Mouse (Mus musculus) kidney, postnatal 0 days (tissue): ENCODE measurements around the gene Hsd17b7. TPM values are rescaled to one million over a fixed set of nuclear protein-coding genes. Genes with fewer than 3 reads are reported as not detected.

Experiments
- ATAC-seq: fragments of 200-750 bp; cut with Nextera tagmentation; replicated peaks from 2 replicates; pipeline ENCODE4 v1.8.0; 2017; ENCODE audit warnings: low read depth, moderate number of reproducible peaks, moderate TSS enrichment, moderate library complexity; ENCODE audit not compliant: low FRiP score
- DNase-seq: peaks from one replicate; pipeline ENCODE4 v3.0.0-alpha.2; 2016; ENCODE audit warnings: low spot score
- H3K27ac ChIP-seq: fragments of 300-500 bp; sonication (generic); 2 replicates; pipeline ENCODE4 v1.5.1; 2014; ENCODE audit warnings: mild to moderate bottlenecking
- H3K27me3 ChIP-seq: fragments of 300-500 bp; sonication (generic); 2 replicates; pipeline ENCODE4 v1.6.1; 2014; ENCODE audit warnings: low read length, mixed read lengths; ENCODE audit not compliant: insufficient read depth
- H3K36me3 ChIP-seq: fragments of 300-500 bp; sonication (generic); 2 replicates; pipeline ENCODE4 v1.6.1; 2014; ENCODE audit warnings: low read length, mixed read lengths; ENCODE audit not compliant: insufficient read depth
- H3K4me1 ChIP-seq: fragments of 300-500 bp; sonication (generic); replicated peaks from 2 replicates; pipeline ENCODE4 v1.6.1; 2014; ENCODE audit warnings: antibody characterized with exemption, low read length, mixed read lengths; ENCODE audit not compliant: insufficient read depth
- H3K4me2 ChIP-seq: fragments of 300-500 bp; sonication (generic); 2 replicates; pipeline ENCODE4 v1.6.1; 2014; ENCODE audit warnings: mild to moderate bottlenecking, low read length, moderate library complexity, mixed read lengths
- H3K4me3 ChIP-seq: fragments of 300-500 bp; sonication (generic); replicated peaks from 2 replicates; pipeline ENCODE4 v1.5.1; 2014; ENCODE audit warnings: low read depth, low read length
- H3K9ac ChIP-seq: fragments of 300-500 bp; sonication (generic); 2 replicates; pipeline ENCODE4 v1.6.1; 2014; ENCODE audit warnings: low read depth, low read length
- H3K9me3 ChIP-seq: fragments of 300-500 bp; sonication (generic); replicated peaks from 2 replicates; pipeline ENCODE4 v1.6.1; 2016; ENCODE audit warnings: low read length, inconsistent platforms, mixed read lengths
- CTCF ChIP-seq: IDR thresholded peaks from 2 replicates; pipeline ENCODE4 v1.5.1; 2016; ENCODE audit warnings: antibody characterized with exemption, low read depth, mild to moderate bottlenecking, moderate library complexity
- WGBS: fragments of 180-500 bp; shearing (Covaris S2); extraction: QIAGEN DNeasy Blood & Tissue Kit; methylation state at CpG from one replicate; pipeline ENCODE4 v1.1.7; 2014; 5-methylcytosine and 5-hydroxymethylcytosine counted together
- polyA plus RNA-seq: library from polyadenylated mRNA; unstranded; fragments of >200 nt; fragmentation: Nextera tagmentation; extraction: Ambion mirVana; gene quantifications from 2 replicates; pipeline ENCODE4 v1.2.1, GENCODE M21; 2015

Hsd17b7 gene
- polyA plus RNA-seq, 1 experiment from 2014 or later = 18.1 TPM

DNA sequence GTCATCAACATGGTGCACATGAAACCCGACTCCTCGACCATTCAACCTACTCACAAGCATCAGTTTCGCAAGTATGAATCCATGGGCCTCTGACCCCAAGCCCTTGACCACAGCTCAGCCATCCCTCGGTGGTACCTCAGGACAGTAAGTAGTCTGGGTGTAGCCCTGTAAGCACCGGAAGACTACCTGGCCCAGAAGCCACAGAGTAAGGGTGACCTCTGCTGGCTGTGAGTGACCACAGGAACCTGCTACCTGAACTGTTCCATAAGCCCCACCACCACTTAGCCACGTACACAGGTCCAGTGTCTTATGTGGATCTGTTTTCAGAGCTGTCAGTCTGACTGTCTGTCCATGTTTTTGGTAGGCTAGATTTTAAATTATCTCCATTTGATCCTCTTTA, 21.4 kb downstream of the Hsd17b7 start:
- WGBS = 81% methylated on average over 6 of the region's 6 CpGs
- H3K27ac ChIP-seq = no peak overlapping the region

DNA sequence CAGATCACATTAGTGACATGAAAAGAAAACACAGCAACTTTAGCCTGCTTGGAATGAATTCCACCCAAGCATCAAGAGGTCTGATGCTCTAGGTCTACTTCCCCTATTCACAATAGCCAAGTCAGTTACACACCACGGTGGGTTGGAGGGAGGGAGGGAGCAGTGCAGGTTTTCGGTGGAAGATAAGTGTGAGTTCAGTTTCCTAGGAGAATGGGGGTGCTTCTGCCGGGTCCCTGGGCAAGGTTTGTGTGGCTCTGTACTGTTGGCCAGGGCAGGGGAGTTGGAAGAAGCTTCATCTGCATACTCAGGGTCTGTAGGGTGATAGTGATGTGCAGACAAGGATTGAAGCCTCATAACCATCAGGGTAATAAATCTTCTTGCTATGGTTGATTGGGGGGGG, 23.0 kb downstream of the Hsd17b7 start:
- H3K36me3 ChIP-seq = no peaks in the 10 kb centered on the region
- no peak overlapping the region for H3K27ac ChIP-seq
- no peak for TF ChIP-seq CTCF
- H3K4me1 ChIP-seq = no peaks in the 10 kb centered on the region
- no peak for ATAC-seq
- 81% methylated on average over 3 of the region's 3 CpGs for whole genome bisulfite sequencing
- no peaks in the 10 kb centered on the region for H3K9me3 ChIP-seq
- no peaks in the 10 kb centered on the region for H3K27me3 ChIP-seq
- no peak for DNase-seq
- H3K9ac ChIP-seq = no peak overlapping the region
- no peak overlapping the region for H3K4me3 ChIP-seq
- H3K4me2 ChIP-seq = no peak overlapping the region

More for the DNA sequence above, 21.4 kb downstream of the Hsd17b7 start:
- Histone ChIP-seq H3K4me1 (no peaks in the 10 kb centered on the region), H3K9me3 (no peaks in the 10 kb centered on the region), H3K4me2 (no peak overlapping the region), H3K27me3 (no peaks in the 10 kb centered on the region), H3K9ac (no peak overlapping the region), H3K36me3 (0 out of 2 replicates have a peak, but pooled peaks cover 3% of the 10 kb centered on the region), H3K4me3 (no peak overlapping the region)
- no peak for DNase-seq
- ATAC-seq = no peak
- 0 out of 2 replicates have a peak, but pooled peaks have one; percentile 20 for TF ChIP-seq CTCF

DNA sequence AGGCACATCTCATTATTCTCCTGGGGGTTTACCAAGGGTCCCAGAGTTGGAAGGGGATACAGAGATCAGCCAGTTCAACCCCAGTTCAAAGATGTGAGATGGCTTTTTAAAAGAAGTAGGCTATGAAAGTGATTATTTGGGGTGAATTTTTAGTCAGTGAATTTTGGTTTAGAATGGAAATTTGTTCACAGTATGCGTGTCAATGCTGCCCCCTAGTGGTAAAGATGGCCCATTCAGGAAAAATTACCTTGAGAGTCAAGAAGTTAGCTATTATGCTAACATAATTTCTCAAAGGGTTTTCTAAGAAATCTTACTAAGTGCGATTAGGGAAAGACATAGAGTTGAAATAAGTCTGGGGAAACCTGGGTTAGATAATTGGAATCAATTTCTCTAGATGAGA, 29.7 kb downstream of the Hsd17b7 start:
- ATAC-seq = no peak
- no peak overlapping the region for H3K9ac ChIP-seq
- TF ChIP-seq CTCF = peak; percentile 82

DNA sequence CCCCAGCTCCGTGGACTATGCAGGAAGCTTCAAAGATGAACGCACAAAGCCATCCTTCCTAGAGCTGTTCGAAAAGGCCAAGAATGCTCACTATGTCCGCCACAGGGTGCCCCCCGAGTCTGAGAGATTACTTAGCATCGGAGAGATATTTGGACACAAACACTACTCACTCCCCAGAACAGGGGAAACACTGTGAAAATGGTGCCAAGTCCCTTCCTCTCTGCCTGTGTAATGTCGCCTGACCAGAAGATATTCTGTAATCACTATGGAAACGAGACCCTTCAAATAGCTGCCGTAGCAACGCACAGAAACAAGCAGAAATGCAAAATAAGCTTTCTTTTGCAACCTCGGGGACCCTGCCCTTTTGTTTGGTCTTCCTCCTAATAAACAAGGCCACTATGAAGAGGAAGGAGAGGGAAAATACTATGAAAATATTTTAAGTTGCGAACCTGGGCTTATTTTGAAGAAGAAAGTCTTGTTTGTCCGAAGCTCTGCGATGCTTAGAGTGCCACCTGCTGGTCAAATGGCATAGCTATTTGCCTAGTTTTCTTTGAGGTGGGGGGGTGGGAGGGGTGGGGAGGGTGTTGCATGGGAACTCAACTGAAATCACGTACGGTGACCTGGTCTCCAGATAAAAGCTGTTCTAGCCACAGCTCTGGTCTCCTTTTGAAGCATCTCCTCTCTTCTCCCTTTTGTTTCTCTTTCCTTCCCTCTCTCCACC, 34.9 kb downstream of the Hsd17b7 start:
- Histone ChIP-seq H3K36me3 (no peaks in the 10 kb centered on the region), H3K9me3 (no peaks in the 10 kb centered on the region), H3K4me3 (no peak overlapping the region), H3K4me2 (peak overlapping the region; percentile 23; the same call in 1 of the 2 replicates), H3K27ac (no peak overlapping the region), H3K27me3 (peaks cover 2% of the 10 kb centered on the region; the same call in 1 of the 2 replicates), H3K9ac (no peak overlapping the region), H3K4me1 (no peaks in the 10 kb centered on the region)
- TF ChIP-seq CTCF = peak; percentile 74
- ATAC-seq (no peak), DNase-seq (peak; percentile 77)
- WGBS = 52% methylated on average over 16 of the region's 16 CpGs

More for the DNA sequence above, 29.7 kb downstream of the Hsd17b7 start:
- Histone ChIP-seq H3K4me3 (no peak overlapping the region), H3K27me3 (no peaks in the 10 kb centered on the region), H3K4me2 (no peak overlapping the region), H3K36me3 (no peaks in the 10 kb centered on the region), H3K4me1 (no peaks in the 10 kb centered on the region), H3K27ac (no peak overlapping the region), H3K9me3 (no peaks in the 10 kb centered on the region)
- 8% methylated on average over 2 of the region's 2 CpGs for WGBS
- DNase-seq = peak; percentile 64

DNA sequence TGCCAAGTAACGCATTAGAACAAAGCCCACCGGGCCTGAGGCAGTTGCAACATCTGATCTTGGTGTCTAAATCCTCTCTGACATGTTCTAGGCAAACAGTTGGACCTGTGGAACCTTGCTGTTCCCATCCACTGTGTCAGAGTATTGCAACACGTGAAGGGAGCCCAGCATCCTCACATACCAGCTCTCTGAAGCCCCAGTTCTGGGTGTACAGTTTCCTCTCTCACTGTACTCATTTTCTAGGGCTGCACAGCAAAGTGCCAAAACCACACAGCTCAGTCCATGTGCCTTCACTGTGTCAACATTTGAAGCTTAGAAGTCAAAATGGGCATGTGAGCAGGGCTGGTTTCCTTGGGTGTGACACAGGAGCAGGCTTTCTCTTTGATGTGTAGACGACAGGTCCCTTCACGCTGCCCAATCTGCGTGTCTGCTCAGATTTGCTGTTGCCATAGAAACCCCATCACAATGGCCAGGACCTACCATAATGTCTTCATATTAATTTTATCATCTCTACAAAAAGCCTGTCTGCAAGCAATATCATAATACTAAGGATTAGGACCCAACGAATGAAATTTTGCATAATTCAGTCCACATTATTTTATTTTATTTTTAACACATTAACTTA, 36.8 kb downstream of the Hsd17b7 start:
- H3K27ac ChIP-seq = no peak overlapping the region
- H3K27me3 ChIP-seq = peaks cover 3% of the 10 kb centered on the region; the same call in 1 of the 2 replicates
- ATAC-seq (no peak), DNase-seq (no peak)
- TF ChIP-seq CTCF = no peak
- H3K36me3 ChIP-seq = no peaks in the 10 kb centered on the region
- no peak overlapping the region for H3K4me2 ChIP-seq
- WGBS = 74% methylated on average over 7 of the region's 7 CpGs
- H3K4me3 ChIP-seq = no peak overlapping the region
- no peaks in the 10 kb centered on the region; the same call in 1 of the 2 replicates for H3K4me1 ChIP-seq
- no peak overlapping the region for H3K9ac ChIP-seq
- no peaks in the 10 kb centered on the region for H3K9me3 ChIP-seq

DNA sequence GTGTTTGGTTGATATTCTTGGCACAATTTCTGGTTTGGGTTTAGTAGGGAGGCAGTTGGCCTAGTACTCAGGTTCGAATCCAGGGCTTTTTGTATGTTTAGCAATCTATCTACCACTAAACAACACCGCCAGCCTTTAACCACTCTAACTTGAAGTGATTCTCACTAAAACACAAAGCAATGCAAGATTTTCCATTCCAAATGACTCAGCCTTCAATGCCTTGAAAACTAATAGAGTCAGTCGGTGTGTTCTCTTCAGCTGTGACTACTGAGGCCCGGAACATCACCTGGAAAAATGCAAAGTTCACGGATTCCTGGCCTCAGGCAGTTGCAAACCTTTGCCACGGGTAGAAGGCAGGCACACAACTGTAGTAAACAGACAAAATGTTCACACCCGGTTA, 37.3 kb downstream of the Hsd17b7 start:
- Histone ChIP-seq H3K9ac (no peak overlapping the region), H3K4me1 (no peaks in the 10 kb centered on the region; the same call in 1 of the 2 replicates), H3K27ac (no peak overlapping the region), H3K36me3 (no peaks in the 10 kb centered on the region), H3K4me2 (no peak overlapping the region), H3K4me3 (no peak overlapping the region), H3K27me3 (peaks cover 3% of the 10 kb centered on the region; the same call in 1 of the 2 replicates), H3K9me3 (no peaks in the 10 kb centered on the region)
- DNase-seq (no peak), ATAC-seq (no peak)
- 77% methylated on average over 7 of the region's 7 CpGs for WGBS
- no peak for TF ChIP-seq CTCF
